Mouse (Mus musculus) CD4-positive helper T cell, adult 2 months (primary cell): ENCODE results near the gene Sult2b1.

Source experiments
- DNase-seq: peaks from one replicate; pipeline ENCODE4 v3.0.0-alpha.2; 2012; ENCODE audit warnings: low read depth, missing footprints, low spot score

The Sult2b1 gene

DNA sequence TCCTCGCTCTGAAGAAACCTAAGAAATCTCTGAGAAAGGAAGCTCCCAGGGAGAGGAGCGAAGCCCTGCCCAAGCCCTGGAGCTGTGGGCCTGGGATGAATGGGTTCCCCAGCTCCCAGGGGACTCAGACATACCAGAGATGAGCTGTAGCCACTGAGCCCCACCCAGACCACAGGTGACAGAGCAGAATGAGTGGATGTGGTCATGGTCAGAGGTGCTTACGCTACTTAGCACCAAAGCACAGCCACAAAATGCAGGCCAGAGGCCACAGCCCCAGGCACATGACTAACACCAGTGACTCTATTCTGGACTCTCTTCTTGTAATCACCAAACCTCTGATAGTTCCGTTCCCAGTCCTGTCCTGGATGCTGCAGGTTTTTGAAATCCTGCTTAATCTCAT is 13.4 kb downstream of the Sult2b1 start:
- peak; percentile 46 for DNase-seq

DNA sequence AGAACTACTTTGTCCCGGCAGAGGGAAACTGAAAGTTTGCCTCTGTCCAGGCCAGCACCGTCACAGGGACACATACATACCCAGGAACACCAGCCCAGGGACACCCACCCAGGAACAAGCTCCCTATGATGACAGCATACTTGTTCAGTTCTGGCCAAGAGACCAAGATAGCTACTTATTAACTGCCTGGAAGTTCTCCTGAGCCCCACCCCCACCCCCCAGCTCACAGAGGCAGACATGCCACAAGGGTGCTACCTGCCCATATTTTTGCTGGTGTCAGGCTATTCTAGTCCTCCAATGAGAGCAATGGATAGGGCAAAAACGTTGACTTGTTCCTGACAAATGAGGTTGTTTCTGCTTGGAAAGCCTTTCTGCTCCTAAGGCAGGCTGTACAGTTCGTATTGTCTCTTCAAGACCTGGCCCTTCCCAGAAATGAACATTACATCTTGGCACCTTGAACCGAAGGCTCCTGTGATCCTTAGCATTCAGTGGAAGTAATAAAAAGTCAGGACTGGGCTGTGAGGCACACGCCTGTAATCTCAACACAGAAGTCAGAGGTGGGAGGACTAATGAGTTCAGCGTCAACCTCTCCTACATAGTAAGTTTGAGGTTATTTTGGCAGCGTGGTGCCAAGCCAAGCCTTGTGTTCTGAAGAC is 13.9 kb downstream of the Sult2b1 start:
- DNase-seq: no peak

GRCm38 (mm10) chr7:45767500-45767899 is 17.0 kb downstream of the Sult2b1 start:
- no peak for DNase-seq

DNA sequence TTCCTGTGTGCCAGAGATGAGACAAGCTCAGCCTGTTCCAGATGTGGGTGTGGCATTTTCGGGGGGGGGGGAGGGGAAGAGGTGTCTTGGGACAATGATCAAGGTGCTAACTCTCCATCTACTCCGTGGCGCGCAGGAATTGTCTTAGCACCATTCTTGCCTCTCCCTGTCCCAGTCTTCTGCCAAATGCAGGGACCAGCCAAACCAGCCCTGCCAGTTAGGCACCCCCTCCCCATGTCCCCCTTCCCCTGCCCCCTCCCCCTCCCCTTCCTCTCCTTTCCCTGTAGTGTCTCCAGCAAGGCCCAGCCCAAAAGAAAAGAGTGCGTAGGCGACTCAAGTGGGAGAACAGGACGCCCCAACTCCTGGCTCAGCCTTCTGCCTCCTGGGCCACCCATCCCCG is 17.7 kb downstream of the Sult2b1 start:
- no peak for DNase-seq

- peak; percentile 29 for DNase-seq
Measured at GRCm38 (mm10) chr7:45765995-45766394, 18.5 kb downstream of the Sult2b1 start.

DNA sequence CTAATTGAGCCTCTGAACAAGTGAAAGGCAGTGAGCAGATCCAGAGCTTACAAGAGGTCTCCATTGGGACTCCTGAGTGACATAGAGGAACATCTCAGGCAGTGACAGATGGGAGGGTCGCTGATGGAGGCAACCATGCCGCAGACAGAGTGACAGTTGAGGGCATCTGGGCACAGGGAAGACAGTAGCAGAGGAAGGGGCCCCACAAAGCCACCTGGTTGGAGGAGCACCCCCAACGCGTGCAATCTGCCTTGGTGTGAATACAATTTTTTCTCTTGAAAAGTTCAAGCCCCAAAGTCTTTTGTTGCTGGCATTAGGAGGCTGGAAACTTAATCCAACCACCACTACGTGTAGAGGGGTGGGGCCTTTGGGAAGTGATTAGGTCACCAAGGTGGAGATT is 24.3 kb downstream of the Sult2b1 start:
- no peak for DNase-seq

- no peak for DNase-seq
Measured at GRCm38 (mm10) chr7:45759400-45759799, 25.1 kb downstream of the Sult2b1 start.

DNA sequence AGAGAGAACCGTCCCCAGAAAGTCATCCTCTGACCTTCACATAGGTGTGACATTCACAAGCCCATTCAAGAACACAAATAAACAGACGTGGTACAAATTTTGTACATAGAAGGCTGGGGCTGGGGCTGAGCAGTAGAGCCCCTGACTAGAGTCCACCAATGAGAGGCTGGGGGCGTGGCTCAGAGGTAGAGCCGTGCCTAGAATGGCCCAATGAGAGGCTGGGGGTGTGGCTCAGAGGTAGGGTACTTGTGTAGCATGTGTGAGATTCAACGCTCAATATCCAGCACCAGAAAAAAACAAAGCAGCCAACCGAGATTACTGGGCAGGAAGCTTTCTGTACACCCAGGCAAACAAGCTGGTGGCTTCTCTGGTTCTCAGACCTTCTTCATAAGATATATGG is 28.8 kb downstream of the Sult2b1 start:
- no peak for DNase-seq

- DNase-seq: no peak
Measured at GRCm38 (mm10) chr7:45750162-45750561, 34.3 kb downstream of the Sult2b1 start.

DNA sequence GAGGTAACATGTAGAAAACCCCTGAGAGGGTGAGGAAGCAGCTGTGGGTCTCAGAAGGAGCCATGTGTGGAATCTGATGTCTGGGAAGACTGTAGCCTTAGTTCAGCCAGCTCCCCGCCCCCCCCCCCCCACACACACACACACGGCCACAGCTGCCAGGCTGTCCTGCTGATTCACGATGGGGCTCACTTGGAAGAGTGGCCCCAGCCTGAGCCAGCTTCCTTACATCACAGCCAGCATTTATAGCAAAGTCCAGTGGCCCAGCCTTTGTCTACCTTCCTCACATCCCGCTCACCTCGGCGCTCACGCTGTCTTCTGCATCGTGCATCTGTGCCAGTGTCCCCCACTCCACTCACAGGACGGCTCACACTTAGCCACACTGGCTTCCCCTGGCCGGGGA is 35.1 kb downstream of the Sult2b1 start:
- DNase-seq: no peak

- no peak for DNase-seq
Measured at GRCm38 (mm10) chr7:45748110-45748509, 36.4 kb downstream of the Sult2b1 start.

DNA sequence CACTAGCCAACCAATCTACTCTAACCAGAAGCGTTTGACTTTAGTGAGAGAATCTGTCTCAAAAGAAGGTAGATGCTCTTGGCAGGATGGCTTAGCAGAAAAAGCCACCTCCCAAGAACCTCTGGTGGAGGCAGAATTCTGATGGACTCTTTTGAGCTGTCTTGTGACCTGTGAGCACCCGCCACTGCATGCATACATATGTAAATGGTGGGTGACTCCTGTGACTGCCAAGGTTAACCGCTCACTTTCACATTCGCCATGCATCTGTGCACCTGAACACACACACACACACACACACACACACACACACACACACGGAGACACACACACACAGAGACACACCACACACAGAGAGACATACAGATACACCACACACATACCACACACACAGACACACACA is 37.0 kb downstream of the Sult2b1 start:
- DNase-seq: no peak

DNA sequence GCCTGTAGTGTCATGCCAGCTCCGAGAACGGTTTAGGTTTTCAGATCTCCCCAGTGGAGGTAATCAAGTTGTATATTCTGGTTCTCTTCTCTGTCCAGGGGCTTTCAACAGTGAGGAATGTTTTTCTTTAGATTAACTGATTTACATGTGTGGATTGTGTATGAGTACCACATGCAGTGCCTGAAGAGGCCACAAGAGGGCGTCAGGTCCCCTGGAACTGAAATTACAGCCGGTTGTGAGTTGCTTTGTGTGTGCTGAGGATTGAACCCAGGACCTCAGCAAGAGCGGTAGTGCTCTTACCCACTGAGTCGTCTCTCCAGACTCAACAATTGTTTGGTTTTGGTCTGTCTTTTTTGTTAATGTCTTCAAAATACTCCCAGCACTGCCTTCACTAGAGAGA is 38.0 kb downstream of the Sult2b1 start:
- no peak for DNase-seq

GRCm38 (mm10) chr7:45744387-45744786 is 40.1 kb downstream of the Sult2b1 start:
- peak; percentile 66 for DNase-seq

- DNase-seq: peak; percentile 89
Measured at GRCm38 (mm10) chr7:45742338-45742737, 42.1 kb downstream of the Sult2b1 start.

DNA sequence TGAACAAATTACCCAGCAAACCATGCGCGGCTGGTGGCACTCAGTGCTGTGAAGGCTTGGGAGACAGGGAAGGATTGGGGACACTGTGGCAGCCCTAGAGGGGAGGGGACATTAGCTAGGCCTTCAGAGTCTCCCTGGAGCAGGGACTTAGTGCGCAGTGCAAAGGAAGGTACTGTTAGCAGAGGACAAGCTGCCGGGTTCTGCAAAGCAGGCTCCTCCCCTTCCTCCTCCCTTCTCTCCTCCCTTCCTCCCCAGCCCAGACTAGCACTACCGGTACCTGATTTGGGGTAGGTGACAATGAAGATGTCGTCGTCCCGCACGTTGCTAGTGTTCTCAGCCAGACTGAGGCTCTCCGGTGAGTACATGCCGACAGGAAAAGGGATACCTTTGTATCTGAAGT is 42.7 kb downstream of the Sult2b1 start:
- peak; percentile 86 for DNase-seq

GRCm38 (mm10) chr7:45741308-45741707 is 43.2 kb downstream of the Sult2b1 start:
- DNase-seq: no peak

DNA sequence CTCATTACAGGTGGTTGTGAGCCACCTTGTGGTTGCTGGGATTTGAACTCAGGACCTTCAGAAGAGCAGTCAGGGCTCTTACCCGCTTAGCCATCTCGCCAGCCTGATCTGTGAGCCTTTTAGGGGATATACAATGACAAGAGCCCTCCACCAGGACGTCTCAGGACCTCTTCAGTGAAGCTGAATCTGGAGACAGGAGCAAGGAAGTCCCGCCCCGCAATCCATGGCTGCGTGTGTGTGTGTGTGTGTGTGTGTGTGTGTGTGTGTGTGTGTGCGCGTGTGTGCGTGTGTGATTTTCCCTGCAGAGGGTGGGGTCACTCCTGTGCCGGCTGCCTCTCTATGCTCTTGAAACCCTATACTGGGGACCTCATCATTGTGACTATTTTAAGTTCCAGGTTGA is 44.6 kb downstream of the Sult2b1 start:
- DNase-seq: peak; percentile 42

DNA sequence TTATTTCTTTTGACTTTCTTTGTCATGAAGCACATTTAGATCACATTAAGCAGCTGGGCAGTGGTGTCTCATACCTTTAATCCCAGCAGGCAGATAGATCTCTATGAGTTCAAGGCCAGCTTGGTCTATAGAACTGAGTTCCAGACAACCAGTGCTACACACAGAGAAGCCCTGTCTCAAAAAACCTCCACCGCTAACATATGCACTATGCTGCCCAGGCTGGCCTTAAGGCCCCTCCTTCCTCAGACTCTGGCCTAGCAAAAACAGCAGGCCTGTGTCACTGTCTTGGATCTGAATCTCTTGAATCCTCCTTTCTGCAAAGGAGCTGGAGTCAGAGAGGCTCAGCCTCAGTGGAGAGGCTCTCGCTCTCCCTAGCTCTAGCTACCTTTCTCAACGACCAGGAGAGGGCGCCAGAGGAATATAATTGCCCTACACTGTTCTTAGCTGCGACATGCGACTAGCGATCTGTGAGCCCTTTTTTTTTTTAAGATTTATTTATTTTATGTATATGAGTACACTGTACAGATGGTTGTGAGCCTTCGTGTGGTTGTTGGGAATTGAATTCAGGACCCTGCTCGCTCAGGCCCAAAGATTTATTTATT is 45.2 kb downstream of the Sult2b1 start:
- peak; percentile 90 for DNase-seq

- peak; percentile 90 for DNase-seq
Measured at GRCm38 (mm10) chr7:45733477-45733876, 51.0 kb downstream of the Sult2b1 start.

DNA sequence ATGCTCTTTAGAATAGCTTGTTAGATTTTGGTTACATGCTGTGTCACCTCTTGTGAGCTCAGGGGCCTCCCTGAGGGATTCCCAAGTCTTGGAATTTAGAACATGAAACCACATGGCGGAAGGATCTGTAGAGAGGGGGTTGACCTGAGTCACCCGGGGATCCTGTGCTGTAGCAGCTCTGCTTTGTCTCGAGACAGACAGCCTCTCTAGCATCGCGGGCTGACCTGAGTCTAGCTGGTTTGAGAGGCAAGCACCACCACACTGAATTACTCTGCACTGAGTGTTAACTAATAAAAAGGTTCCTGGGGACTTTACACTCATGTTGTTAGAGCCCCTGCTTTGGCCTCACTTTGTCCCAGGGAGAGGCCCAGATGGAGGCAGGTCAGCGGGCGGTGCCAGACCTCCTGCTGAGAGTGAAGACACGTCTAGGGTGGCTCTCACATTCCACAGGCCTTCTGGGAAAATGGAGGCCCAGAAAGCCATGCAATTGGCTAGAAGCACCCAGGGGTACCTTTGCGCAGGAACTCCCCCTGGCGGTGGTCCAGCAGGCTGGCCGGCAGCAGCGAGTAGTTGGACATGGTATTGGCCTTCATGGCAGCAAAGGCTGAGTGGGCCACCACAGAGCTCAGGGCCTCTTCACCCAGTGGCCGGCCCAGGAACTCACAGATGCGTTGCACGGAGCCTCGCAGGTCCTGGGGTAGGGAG is 53.6 kb downstream of the Sult2b1 start:
- peak; percentile 32 for DNase-seq

- no peak for DNase-seq
Measured at GRCm38 (mm10) chr7:45727625-45728024, 56.8 kb downstream of the Sult2b1 start.

DNA sequence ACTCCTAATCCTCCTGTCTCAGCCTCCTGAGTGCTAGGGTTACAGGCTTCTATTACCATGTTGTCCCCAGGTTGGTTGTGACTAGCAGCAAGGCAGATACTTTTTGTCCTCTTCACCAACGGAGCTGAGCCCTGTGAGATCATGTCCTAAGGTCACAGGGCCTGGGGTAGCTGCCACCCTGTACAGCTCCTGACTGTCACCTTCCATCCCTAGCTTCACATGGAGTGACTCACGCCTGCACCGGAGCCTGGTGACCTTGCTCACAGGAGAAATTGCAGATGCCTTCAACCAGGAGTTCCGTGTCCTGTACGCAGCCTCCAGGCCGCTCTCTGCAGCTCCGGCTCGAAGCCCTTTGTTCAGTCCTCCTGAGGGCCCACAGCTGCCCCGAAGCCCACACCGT is 58.0 kb downstream of the Sult2b1 start:
- DNase-seq: no peak
